Mouse (Mus musculus): ENCODE results near the gene Nell2. TPM values are rescaled to one million over a fixed set of nuclear protein-coding genes. Genes with fewer than 3 reads are reported as not detected.

Gene Nell2
- total and polyA plus RNA-seq, 3 experiments, result not detected

- H3K4me1 ChIP-seq (ENCODE audit: control insufficient read depth in 1 of 2, insufficient read depth in 2 of 2), result no peaks in the 10 kb centered on the region
- H3K79me2 ChIP-seq (replicated peaks; ENCODE audit: control insufficient read depth, extremely low read depth, insufficient read depth, poor library complexity, severe bottlenecking), result no peaks in the 10 kb centered on the region
- in situ Hi-C loops (cut with MboI; ENCODE audit: low pct_ligation_motif_present, low pct_unique_long_range_greater_than_20kb, low sequenced_read_pairs) (no loop called here), dilution Hi-C loops (cut with MboI; ENCODE audit: extremely low pct_ligation_motif_present, extremely low pct_unique_long_range_greater_than_20kb, low sequenced_read_pairs) (no loop called here)
- no peak for TF ChIP-seq POLR2AphosphoS2 (IDR thresholded peaks at IDR 0.05; ENCODE audit: low read depth, low read length)
- TF ChIP-seq JUN (IDR thresholded peaks at IDR 0.05; ENCODE audit: insufficient read depth, low read depth, low read length), result no peak
- TF ChIP-seq TCF12 (IDR thresholded peaks at IDR 0.05; ENCODE audit: low read depth, low read length), result no peak
- TF ChIP-seq ZNF384 (IDR thresholded peaks at IDR 0.05; ENCODE audit: low read depth, low read length), result no peak
- TF ChIP-seq RCOR1 (conservative IDR thresholded peaks at IDR 0.05; ENCODE audit: low read depth, low read length), result no peak
- TF ChIP-seq E2F4 (IDR thresholded peaks at IDR 0.05; ENCODE audit: insufficient replicate concordance, low read depth, low read length), result no peak
- TF ChIP-seq ETS1 (conservative IDR thresholded peaks at IDR 0.05; ENCODE audit: low read depth, low read length), result no peak
- no peak for TF ChIP-seq SMC3 (IDR thresholded peaks at IDR 0.05; ENCODE audit: low read depth, low read length)
- TF ChIP-seq MXI1 (IDR thresholded peaks at IDR 0.05; ENCODE audit: low read depth, low read length), result no peak
- TF ChIP-seq UBTF (IDR thresholded peaks at IDR 0.05; ENCODE audit: low read depth, low read length), result no peak
- TF ChIP-seq MYC (IDR thresholded peaks at IDR 0.05; ENCODE audit: low read depth, low read length), result no peak
- no peak for TF ChIP-seq EP300 (IDR thresholded peaks at IDR 0.05; ENCODE audit: low read length)
- TF ChIP-seq MAFK (IDR thresholded peaks at IDR 0.05; ENCODE audit: insufficient replicate concordance, low read length), result no peak
- no peak for TF ChIP-seq NELFE (IDR thresholded peaks at IDR 0.05; ENCODE audit: low read depth, low read length)
- no peak for TF ChIP-seq ZC3H11A (IDR thresholded peaks at IDR 0.05; ENCODE audit: low read depth, low read length)
- TF ChIP-seq CTCF (conservative IDR thresholded peaks at IDR 0.05 in 1 of 2, IDR thresholded peaks at IDR 0.05 in 1 of 2; ENCODE audit: low read depth in 2 of 2, low read length in 2 of 2), result no peak
- no peak for TF ChIP-seq KAT2A (IDR thresholded peaks at IDR 0.05; ENCODE audit: insufficient replicate concordance, low read length)
- TF ChIP-seq USF2 (conservative IDR thresholded peaks at IDR 0.05; ENCODE audit: low read depth, low read length), result no peak
- no peak for TF ChIP-seq SIN3A (IDR thresholded peaks at IDR 0.05; ENCODE audit: low read length)
- no peak overlapping the region for H3K27ac ChIP-seq (ENCODE audit: insufficient read depth, low read depth)
- H3K9me3 ChIP-seq (replicated peaks; ENCODE audit: low read length), result peaks cover 71% of the 10 kb centered on the region
- no peak overlapping the region for H3K4me2 ChIP-seq (ENCODE audit: insufficient read depth, low read depth, poor library complexity, severe bottlenecking)
- H3K4me3 ChIP-seq (replicated peaks in 1 of 3; ENCODE audit: low read depth in 2 of 3, low read length in 2 of 3, poor library complexity in 1 of 3), result no peak overlapping the region
- H3K27me3 ChIP-seq (replicated peaks), result no peaks in the 10 kb centered on the region
- H3K36me3 ChIP-seq (replicated peaks in 1 of 2; ENCODE audit: control insufficient read depth in 1 of 2, insufficient read depth in 1 of 2, low read length in 1 of 2), result no peaks in the 10 kb centered on the region
- H3K9ac ChIP-seq (ENCODE audit: insufficient read depth, low read depth), result no peak overlapping the region
- no peak for DNase-seq (ENCODE audit: extremely low read depth)
Measured at GRCm38 (mm10) chr15:95322744-95323143, 205.6 kb downstream of the Nell2 start.

GRCm38 (mm10) chr15:95316626-95317025, 211.7 kb downstream of the Nell2 start:
- peaks cover 67% of the 10 kb centered on the region for H3K9me3 ChIP-seq (replicated peaks; ENCODE audit: low read length)
- no peak for DNase-seq (ENCODE audit: extremely low read depth)
- no peaks in the 10 kb centered on the region for H3K79me2 ChIP-seq (replicated peaks; ENCODE audit: control insufficient read depth, extremely low read depth, insufficient read depth, poor library complexity, severe bottlenecking)
- H3K27ac ChIP-seq (ENCODE audit: insufficient read depth, low read depth), result no peak overlapping the region
- no peaks in the 10 kb centered on the region for H3K27me3 ChIP-seq (replicated peaks)
- H3K4me2 ChIP-seq (ENCODE audit: insufficient read depth, low read depth, poor library complexity, severe bottlenecking), result no peak overlapping the region
- dilution Hi-C loops (cut with MboI; ENCODE audit: extremely low pct_ligation_motif_present, extremely low pct_unique_long_range_greater_than_20kb, low sequenced_read_pairs) (no loop called here), in situ Hi-C loops (cut with MboI; ENCODE audit: low pct_ligation_motif_present, low pct_unique_long_range_greater_than_20kb, low sequenced_read_pairs) (no loop called here)
- H3K4me3 ChIP-seq (replicated peaks in 1 of 3; ENCODE audit: low read depth in 2 of 3, low read length in 2 of 3, poor library complexity in 1 of 3), result no peak overlapping the region
- H3K36me3 ChIP-seq (replicated peaks in 1 of 2; ENCODE audit: control insufficient read depth in 1 of 2, insufficient read depth in 1 of 2, low read length in 1 of 2), result no peaks in the 10 kb centered on the region
- TF ChIP-seq UBTF (IDR thresholded peaks at IDR 0.05; ENCODE audit: low read depth, low read length) (no peak), IRF4 (IDR thresholded peaks at IDR 0.05; ENCODE audit: low read depth, low read length) (no peak), SMC3 (IDR thresholded peaks at IDR 0.05; ENCODE audit: low read depth, low read length) (no peak), MYC (IDR thresholded peaks at IDR 0.05; ENCODE audit: low read depth, low read length) (no peak), JUND (conservative IDR thresholded peaks at IDR 0.05; ENCODE audit: low read depth, low read length) (no peak), CHD2 (IDR thresholded peaks at IDR 0.05; ENCODE audit: low read length) (no peak), ETS1 (conservative IDR thresholded peaks at IDR 0.05; ENCODE audit: low read depth, low read length) (no peak), ZKSCAN1 (IDR thresholded peaks at IDR 0.05; ENCODE audit: borderline replicate concordance, low read depth, low read length) (no peak), TBP (conservative IDR thresholded peaks at IDR 0.05; ENCODE audit: low read depth, low read length) (no peak), POLR2AphosphoS2 (IDR thresholded peaks at IDR 0.05; ENCODE audit: low read depth, low read length) (no peak)
- no peaks in the 10 kb centered on the region for H3K4me1 ChIP-seq (ENCODE audit: control insufficient read depth in 1 of 2, insufficient read depth in 2 of 2)
- no peak overlapping the region for H3K9ac ChIP-seq (ENCODE audit: insufficient read depth, low read depth)

Measured in CH12.LX (cell line).